Mouse (Mus musculus): ENCODE measurements at regions not wholly inside any gene's neighbourhood (a gene's known extent, or its start where the extent isn't known, plus 50 kb on each side); places are given as distances from the start of the nearest gene placed in this dataset.

DNA sequence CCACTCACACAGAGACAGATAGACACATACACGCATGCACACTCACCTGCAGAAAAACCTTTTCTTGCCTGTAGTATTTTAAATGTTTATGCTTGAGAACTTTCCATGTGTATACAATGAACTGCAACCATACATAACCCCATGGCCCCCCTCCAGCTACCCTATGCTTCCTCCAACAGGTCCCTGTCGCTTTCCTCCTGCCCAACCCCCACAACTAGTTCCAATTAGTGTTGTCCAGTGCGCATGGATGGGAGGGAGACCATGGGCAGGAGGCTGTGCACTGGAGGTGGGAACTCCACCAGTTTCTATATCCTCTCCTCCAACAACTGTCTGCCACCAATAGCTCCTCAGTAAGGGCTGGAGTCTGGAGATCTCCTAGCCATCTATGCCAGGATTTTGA, 82.9 kb upstream of the Jade1 start:
- DNase-seq: no peak

- no peak for DNase-seq
Observed at GRCm38 (mm10) chr3:41469106-41469505, 86.4 kb upstream of the Jade1 start.

DNA sequence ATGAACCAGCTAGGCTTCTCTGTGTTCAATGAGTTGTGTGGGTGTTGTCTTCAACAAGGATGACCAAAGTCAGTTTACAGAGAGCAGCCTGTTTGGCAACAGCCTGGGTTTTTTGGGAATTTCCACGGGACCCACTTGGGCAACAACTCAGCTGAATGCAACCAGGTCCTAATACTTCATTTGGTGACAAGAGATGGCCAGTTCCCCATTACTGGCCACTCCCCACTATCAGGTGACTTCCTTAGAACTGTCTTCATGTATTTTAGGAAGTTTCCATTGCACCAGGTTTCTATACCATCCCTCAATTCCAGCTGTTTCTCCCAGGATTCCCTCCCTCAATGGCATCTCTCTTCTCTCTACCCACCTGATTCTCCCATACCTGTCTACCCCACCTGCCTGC, 87.7 kb upstream of the Jade1 start:
- no peak for DNase-seq

DNA sequence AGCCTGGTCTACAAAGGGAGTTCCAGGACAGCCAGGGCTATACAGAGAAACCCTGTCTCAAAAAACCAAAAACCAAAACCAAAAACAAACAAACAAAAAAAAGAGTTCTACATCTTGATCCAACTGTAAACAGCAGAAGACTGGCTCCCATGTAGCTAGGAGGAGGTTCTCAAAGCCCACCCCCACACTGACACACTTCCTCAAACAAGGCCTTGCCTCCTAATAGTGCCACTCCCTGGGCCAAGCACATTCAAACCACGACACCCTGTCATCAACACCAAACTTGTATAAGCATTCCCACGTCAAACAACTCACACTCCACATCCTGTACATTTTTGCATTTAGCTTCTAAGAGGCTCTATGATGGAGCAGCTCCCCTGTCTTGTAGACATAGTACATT, 89.6 kb upstream of the Jade1 start:
- DNase-seq: no peak

DNA sequence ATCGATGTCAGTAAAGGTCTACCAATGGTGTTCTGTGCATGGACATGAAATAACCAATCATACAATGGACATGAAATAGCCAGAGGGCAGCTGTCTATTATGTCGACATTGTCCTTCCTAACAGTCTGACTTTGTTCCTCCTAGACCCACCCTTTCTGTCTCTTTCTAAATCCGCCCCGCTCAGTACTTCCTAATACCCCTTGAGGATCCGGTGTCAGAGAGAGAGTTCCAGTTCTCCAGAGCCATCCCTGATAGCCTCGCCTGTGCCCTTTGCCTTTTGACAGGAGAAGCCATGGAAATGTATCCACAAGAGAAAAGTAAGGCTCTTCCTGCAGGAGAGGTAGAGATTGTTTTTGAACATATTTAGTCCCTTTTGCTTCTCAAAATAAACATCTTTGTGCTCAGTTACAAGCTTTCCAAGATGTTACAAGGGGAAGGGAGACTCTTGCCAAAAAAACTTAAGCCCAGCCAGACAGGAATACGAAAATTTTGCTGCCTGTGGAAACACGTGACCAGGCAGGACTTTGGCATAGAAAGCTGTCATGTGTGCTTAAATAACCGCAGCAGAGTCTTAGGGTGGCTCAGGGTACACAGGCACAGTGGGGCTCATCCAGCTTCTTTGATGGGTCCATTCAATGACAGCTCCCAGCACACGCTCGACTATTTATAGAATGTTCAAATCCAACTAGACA, 92.4 kb upstream of the Jade1 start:
- DNase-seq: peak; percentile 41 to 42

DNA sequence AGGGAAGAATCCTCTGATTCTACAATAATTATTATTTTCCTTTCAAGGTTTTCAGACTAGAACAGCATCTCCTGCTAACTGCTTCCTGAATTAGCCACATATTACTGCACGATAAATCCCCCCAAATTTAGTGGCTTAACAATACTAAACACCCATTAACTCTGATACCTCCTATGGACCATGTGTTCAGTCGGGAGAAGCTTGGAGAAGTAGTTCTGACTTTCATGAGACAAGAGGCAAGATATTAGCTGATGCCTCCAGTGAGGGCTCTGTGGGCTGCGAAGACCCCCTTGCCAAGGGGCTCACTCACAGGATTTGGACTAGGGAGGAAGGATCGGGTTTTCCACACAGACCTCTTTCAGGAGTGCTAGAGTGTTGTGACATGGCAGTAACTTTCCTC, 95.4 kb upstream of the Jade1 start:
- DNase-seq: no peak

DNA sequence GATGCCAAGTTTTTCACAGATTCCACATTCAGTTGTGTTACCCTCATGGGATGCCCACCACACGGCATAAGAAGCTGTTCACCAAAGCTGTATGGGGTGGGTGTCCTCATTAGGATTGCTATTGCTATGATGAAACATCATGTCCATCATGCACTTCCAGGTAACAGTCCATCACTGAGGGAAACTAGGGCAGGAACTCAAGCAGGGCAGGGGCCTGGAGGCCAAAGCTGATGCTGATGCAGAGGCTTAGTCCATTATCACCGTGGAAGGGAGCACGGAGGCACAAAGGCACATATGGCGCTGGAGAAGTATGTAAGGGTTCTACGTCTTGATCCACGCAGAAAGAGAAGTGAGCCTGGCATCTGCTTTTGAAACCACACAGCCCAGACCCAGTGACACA, 97.4 kb upstream of the Jade1 start:
- DNase-seq: no peak

DNA sequence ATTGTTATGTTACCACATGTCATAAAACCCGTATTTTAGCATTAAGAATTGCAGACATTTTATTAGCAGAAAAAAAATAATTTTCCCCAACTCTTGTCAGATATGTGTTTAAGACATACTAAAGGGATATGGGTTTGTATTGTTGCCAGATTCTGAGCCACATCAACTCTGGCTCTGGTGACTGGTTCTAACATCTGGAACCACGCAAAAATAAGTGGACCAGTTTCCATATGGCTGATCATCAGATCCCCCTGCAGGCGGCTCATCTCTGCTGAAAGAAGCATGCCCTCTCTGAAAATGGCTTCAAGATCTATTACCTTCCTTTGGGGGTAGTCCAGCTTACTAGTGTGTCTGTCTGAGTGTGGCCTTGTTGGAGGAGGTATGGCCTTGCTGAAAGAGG, 102.0 kb upstream of the Jade1 start:
- no peak for DNase-seq

DNA sequence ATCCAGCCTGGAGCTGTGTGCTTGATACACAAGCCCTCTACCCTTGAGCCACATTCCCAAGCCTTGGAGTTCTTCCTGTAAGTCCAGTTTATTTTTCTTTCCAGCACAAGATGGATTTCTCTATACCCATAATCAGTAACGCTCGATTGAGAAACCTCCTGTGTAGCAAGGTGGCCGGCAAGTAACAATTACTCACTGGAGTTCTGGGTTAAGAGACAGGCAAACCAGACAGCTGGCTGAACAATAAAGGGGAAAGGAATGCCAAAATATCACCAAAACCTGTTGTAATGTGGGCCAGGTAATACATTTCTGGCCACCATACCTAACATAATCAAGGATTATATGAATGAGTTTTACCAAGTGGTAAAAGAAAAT, 102.8 kb upstream of the Jade1 start:
- DNase-seq: no peak

DNA sequence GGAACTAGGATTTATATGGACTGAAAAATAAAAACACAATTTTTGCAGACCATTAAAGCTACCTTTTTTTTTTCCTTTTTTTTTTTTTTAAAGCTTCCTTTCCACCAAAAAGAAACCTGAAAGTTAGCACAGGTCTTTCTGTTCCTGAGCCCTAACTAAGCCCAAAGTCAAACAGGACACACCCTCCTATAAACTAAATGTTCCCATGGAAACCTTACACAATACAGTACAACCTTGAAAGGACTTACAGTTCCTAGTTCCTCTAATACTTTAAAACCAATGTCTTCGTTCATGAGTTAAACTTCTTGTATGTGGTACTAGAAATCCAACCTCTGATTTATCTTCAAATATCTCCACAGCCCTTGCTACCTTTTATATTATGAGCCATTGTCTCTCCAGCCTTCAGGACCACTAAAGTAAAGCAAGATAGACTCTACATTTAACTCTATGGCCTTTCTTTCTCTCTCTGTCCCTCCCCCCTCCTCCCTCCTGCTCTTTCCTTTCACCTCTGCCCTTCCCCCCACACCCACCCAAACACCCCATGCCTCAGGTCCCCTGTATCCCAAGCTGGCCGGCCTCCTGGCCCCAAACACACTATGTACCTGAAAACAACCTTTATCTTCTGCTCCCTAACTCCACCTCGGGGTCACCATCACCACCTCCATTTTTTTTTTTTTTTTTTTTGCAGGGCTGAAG, 103.4 kb upstream of the Jade1 start:
- no peak for DNase-seq

- DNase-seq: no peak
Observed at GRCm38 (mm10) chr3:41450696-41451095, 104.8 kb upstream of the Jade1 start.

- no peak for DNase-seq
Observed at GRCm38 (mm10) chr3:41444243-41444753, 111.2 kb upstream of the Jade1 start.

GRCm38 (mm10) chr3:41436238-41436637, 119.3 kb upstream of the Jade1 start:
- no peak for DNase-seq

DNA sequence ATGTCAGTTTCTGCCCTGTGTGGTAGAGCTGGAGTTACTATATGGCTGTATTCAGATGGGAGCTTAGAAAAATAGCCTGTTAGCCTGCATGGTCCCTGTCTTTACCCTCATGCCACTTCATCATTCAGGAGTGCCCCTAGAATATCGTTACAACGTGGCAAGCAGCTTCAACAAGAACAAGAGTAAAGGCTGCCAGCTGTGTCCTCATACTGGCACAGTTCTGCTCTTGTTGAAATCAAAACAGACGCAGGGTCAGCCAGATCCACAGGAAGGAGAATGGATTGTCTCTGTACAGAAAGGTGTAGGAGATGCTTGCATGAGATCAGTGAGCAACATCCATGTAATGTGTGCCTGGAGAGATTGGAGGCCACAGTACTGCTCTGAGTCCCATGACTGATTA, 122.4 kb upstream of the Jade1 start:
- DNase-seq: no peak

DNA sequence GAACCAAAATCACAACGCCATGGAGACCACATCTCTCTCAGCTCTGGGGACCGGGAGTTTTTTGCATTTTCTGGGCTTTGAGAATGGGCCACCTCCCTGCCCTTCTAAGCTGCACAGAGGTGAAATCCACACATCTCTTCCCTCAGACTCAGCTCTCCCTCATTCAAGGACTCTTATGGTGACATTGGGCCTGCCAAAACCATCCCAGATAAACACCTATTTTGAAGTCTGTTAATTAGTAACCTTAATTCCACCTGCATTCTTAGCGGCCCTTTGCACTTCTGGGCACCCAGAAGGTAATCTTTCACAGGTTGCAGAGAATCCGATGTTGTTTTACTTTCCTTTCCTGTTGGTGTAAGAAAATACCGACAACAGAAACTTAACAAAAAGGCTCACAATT, 123.2 kb upstream of the Jade1 start:
- DNase-seq: peak; percentile 36 to 67

- DNase-seq: no peak
Observed at GRCm38 (mm10) chr3:41430191-41430590, 125.3 kb upstream of the Jade1 start.

- no peak for DNase-seq
Observed at GRCm38 (mm10) chr3:41426946-41427345, 128.6 kb upstream of the Jade1 start.

DNA sequence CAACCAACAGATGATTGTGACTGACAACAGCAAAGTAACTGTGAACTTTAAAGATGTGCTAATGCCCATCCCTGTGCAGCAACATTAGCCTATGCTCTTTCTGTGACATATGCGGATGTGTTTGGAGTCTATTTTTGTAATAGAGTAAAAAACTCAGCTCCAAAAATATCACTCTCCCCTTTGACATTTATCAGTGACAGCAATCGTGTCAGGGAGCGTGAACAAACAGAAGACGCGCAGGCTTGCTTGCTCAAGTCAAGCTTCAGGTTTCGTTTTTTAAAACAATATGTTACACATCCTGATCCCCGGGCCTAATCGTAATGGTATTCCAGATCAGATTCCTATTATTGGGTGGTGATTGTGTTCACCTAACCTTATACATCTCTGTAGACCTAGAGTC, 129.7 kb upstream of the Jade1 start:
- no peak for DNase-seq

DNA sequence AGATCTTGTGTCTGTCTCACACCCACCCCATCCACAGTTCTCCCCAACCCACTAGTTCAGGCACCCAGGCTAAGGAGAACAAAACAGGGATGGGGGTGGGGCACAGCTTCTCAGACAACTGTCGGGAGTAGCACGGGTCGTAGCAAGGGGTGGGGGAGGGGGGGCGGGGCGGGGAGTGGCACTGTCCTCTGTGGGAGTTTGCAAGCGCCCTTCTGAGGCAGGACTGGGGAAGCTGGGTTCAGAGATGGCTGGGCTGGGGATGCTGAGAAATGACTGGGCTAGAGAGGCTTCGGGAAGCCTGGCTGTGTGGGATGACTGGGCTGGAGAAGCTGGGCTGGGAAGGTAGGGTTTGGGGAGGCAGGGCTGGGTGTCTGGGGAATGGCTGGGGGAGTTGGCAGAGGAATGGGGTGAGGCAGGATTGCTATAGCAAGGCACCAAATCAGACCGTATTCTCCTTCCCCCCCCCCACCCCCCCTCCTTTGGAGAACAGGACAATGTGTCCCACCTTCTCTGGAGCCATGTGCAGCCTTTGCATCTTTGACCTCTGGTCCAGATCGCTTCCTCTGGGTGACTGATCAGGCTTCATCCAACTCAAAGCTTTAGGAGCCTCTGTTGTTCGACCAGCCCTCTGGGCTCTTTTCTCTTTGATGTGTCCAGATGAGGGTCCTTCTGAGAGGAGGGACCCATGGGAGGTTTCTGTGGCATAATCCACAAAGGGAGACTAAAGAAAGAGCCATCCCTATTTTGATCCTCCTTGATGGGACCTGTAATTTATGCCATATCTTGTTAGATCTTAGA, 131.2 kb upstream of the Jade1 start:
- DNase-seq: no peak

DNA sequence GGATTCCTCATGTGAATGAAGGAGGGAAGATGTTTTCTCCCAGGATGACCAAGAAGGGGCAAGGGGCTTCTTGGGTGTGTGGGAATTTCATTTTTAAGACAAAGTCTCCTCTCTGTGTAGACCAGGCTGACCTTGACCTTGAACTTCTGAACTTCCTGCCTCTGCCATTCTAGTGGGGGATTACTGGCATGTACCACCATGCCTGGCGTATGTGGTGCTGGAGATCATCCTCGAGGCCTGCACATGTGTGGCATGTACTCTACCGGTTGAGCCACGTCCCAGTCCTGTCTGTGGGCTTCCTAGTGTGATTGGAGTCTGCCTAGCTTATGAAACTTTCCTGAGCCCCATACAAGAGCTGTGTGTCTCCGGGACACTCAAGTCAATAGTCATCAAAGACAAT, 131.9 kb upstream of the Jade1 start:
- no peak for DNase-seq

- DNase-seq: no peak
Observed at GRCm38 (mm10) chr3:41422615-41423579, 132.6 kb upstream of the Jade1 start.

DNA sequence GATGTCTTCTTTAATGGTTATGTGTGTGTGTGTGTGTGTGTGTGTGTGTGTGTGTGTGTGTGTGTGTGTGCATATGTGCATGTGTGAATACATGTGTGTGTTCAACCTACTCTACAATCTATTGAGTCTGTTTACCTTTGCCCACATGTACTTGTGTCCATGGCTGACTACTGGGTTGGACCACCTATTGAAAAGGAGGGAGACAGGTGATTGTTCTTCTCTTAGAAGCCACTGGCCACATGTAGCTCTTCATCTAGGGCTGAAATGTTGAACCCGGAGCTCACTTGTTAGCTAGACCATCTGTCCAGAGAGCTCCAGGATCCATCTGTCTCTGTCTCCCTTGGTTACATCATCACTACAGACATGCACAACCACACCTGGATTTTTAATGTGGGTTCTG, 141.8 kb upstream of the Jade1 start:
- DNase-seq: no peak

DNA sequence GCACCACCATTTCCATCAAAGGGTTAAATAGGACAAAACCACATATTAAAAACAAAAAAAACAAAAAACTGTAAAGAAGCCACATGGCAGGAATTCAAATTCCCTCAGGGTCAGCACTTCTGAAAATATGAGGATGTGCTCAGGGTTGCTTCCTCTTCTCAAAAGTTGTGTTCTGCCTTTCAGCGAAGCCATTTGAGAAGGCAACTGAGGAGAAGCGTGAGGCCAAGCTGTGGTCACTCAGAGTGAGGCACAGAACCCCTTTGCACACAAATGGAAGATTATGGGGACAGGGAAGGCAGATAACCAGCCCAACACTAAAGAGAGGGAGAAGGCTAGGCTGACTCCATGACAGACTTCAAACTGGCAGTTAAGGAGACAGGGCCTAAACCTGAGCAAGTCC, 142.8 kb upstream of the Jade1 start:
- no peak for DNase-seq

Data from kidney, adult 8-10 months (tissue).